Mouse (Mus musculus): Measurements from ENCODE around the gene Rbfox1.

Gene Rbfox1

DNA sequence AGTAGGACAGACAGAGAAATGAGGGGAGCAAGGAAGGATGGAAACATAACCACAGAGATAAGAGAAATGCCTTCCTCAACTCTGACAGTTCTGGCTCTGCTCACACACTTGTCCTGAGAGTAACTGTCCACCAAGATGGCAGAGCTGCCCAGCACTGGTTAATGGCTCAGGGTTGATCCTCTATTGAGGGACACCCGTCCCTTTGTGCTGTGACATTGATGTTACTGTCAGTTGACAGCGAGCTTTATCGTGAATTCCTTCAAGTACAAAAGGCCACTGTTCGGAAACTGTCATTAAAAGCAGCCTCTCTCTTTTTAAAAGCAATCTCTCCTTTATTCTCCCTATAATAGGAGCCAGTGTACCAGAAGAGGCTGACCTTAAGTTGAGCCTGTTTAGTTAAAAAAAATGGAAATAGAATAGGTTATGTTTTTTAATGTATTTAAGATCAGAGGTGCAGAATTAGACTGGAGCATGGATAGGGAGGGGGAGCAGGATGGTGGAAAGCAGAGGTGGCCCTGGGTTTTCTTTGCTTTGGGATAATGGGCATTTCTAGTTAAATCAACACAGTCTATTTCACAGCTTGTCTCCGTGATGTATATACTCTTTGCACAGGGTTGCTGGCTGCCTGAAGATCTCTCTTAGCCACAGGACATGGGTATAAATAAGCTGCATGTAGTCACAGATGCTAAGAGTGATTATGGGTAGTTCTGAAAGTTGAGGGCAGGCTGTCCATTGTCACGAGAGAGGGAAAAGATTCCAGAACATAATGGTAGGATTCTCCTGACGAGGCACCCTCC is 212.3 kb downstream of the Rbfox1 start:
- CTCF ChIA-PET: no interaction called here

DNA sequence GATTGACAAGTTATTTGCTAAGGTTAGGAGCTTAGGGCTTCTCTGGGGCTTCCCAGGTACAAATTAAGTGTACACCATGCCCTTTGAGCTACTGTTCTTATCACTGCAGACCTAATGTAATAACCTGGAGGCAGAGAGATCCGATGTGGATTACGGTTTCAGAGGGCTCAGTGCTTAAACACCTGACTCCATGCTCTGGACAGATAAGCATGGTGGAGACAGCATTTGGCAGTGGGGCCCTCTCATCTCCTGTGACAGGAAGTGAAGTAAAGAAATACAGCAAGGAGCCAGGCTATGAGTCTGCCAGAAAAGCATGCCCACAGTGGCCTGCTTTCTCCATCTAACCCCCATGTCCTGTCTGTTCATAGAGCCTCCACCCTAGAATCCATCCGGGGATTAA is 213.0 kb downstream of the Rbfox1 start:
- CTCF ChIA-PET: no interaction called here

DNA sequence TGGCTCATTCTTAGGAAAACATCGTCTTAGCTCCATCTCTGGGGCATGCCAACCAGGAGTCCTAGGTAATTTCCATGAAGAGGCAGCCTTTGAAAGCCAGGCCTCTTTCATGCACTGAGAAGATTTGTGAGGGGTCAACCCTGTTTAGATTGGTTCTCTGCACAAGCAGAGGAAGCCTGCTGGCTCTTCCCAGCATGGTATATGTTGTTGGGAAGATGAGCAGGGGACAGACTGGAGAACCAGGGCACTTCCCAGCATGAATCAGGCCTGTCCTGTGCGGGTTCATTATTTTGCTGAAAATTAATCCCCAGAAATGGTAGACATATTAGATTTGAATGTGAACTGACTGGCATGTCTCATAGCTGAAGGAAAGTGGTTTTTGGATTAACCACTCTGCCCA is 214.4 kb downstream of the Rbfox1 start:
- CTCF ChIA-PET: no interaction called here

DNA sequence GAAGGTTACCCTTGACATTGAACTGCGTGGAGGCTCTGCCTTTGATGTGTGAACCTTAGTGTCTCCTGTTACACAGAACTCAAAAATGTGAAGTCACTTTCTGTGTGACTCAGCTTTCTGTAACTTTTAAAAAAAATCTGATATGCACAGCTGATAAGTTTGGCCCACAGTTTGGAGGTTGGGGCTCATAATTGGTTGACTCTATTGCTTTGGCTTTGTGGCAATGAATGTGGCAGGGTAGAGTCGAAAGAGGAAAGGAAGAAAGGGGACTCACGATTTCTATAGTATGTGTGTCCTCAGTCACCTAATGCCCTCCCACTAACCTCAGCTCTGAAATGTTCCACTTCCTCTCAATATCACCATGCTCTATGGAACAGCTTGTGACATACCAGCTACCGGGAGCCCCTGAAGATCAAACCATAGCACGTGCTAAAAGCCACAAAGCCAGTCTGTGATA is 215.3 kb downstream of the Rbfox1 start:
- CTCF ChIA-PET: no interaction called here

DNA sequence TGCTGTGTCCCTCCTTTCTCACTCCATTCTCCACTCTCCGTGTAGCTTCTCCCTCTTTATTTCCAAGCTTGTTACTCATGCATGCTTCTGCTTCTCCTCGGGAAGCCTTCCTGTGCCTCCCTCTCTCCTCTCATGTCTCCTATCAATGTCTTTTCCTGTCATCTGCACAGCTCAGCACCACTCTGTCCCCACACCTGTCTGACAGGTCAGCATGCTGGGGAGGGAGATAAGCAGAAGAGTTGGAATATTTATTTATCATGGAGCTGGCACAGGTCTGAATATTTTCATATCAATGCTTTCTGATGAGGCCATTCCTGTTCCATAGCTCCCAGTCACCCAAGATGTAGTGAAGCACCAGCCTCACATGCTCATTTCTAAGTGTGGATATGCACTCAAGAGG is 218.6 kb downstream of the Rbfox1 start:
- CTCF ChIA-PET: no interaction called here

DNA sequence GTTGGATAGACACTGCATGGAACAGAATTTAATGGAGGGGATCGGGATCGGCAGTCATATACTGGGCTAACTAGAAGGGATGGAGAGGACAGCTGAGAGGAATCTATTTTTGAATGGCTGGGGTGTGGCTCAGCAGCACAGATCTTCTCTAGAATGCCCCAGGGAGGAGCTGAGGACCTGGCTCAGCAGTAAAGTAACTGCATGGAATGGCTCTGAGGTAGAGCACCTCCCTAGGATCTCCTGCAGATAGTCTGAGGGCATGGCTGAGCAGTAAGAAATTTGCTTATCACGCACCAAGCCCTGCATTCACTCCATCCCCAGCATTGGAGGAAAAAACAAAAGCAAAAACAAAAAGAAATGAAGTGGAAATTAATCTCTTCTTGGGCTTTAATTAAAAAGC is 225.0 kb downstream of the Rbfox1 start:
- CTCF ChIA-PET: no interaction called here

DNA sequence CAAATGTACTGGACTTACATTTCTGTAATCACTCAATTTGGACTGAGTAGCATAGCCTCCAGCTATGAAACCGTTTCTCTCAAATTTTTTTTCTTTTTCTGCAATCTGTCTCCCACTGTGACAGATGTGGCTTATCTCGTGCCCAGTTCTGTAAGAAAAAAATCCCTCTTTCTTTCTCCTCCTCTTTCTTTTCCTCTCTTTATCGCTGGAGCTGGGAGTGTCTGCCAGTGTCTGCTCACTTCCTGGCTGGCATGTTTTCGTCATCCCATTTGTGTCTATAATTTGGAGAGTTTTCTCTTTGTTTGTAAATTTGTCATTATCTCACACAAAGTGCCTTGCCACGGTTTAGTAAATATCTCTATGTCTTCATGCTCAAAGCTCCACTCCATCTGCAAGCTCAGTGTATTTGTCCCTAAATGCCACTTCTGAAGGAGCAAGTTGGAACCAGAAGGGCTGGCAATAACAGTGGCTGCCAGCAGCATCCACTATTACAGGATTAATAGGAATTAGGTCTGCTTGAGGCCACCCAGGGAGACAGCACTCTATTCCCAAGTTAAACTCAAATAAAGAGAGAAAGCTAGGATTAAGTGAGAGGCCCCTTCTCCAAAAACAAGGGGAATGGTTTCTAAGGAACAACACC is 228.8 kb downstream of the Rbfox1 start:
- CTCF ChIA-PET: no interaction called here

DNA sequence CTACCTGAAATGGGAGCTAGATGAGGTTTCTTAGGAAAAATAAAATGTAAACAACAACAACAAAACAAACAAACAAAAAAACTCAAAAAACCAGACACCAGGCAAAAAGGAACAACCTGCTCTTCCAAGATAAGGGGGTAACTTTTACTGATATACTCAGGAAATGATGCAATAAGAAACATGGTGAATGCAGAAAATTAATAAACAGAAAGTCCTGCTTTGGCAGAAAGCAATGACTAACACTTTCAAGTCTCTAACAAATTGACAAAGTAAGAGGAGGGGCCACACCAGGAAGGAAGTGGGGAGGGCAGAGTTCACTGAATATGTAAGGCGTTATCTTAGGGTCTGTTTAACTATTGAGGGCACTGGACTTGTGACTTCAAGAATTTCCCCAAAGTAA is 234.3 kb downstream of the Rbfox1 start:
- CTCF ChIA-PET: no interaction called here

DNA sequence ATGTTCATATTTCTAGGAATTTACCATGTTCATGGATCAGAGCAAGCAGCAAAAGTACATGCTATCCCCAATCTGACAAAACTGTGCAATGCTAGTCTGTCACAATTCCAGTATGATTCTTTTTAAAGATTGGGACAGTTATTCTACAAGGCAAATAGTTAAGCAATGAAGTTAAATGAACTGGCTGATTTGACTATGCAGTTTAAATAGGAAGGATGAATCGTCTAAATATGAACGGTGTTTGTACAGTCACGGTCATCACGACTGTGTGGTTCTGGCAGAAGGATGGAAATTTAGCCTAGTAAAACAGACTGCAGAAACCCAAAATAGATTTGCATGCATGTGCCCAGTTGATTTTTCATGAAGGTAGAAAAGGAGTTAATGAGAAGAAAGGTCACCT is 236.1 kb downstream of the Rbfox1 start:
- CTCF ChIA-PET: no interaction called here

DNA sequence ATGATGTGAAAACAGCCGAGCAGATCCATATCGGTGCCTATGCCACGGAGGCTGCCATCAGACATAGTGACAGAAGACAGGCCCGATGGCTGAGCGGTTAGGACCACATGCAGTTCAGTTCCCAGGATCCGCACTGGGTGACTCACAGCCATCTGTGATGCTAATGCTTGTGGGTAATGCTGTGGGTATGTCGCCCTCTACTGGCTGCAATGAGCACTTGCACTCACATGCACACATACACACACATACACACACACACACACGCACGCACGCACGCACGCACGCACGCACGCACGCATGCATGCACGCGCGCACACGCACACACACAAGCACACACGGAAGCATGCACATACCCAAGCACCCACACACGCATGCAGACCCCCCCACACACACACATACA is 237.7 kb downstream of the Rbfox1 start:
- CTCF ChIA-PET: no interaction called here

DNA sequence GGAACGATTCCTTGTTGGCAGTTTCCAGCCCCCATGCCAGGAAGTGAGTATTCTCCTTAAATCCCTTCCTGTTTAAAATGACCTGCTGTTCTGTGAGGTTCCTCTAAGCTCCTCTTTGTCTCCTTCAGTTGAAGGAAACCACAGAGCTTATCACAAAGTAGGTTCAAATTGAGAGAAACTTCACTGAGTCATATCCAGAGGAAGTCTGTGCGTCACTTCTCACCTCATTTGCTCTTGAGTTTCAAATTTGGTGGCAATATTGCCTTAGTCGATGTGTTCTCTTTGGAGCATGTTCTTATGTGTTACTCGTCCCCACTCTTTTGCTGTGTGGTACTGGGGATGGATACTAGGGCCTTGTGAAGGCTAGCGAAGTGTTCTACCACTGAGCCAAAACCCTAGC is 243.2 kb downstream of the Rbfox1 start:
- CTCF ChIA-PET: no interaction called here

DNA sequence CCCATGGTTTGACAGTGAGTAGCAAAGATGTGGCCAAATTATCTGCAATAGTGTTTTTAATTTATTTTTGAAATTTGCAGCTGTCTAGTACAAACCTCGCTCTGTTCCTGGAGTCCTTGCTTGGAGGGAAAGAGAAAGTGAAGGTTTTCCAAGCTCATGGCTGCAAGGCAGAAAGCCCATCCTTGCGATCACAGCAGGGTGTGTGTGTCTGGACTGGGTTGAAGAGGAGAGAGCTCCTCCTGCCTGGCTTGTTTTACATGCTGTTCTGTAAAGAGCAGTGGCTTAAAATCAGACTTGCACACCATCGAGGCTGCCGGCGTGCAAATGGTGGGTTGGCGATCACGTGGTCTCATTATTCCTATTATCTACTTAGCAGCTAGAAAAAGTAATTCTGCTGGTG is 249.9 kb downstream of the Rbfox1 start:
- CTCF ChIA-PET: no interaction called here

DNA sequence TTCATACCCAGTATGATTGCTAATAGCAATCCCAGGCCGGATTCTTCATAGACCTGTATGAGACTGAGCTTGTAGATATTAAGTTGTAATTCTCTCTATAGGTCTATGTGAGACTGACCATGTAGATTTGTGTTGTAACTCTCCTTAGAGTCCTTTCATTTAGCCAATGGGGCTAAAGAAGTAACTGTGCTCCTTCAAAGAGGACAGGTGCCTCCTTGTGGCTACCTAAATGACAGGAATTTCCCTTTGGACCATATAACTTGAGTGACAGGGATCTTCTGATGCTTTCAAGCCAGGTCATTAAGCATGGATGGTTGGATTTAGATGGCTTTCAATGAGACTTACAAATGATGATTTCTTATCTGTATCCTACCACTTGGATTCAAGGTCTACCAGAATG is 254.3 kb downstream of the Rbfox1 start:
- CTCF ChIA-PET: no interaction called here

DNA sequence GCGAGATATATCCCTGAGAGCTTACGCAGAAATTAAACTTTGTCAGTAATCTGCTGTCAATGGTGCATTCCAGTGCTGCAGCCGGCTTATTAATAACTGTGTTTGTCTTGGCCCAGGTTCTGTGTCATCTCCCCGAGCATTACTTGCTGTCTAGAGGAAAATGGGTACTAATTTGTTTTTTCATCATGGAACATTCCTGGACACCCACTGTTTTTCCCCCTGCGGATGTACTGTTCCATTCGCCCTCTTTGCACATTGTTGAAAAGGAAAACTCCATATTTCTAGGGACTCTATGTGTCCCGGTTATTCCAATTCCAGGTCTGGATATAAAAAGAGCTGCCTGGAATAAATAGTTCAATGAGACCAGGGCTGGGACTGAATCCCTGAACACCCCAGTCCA is 262.8 kb downstream of the Rbfox1 start:
- CTCF ChIA-PET: no interaction called here

DNA sequence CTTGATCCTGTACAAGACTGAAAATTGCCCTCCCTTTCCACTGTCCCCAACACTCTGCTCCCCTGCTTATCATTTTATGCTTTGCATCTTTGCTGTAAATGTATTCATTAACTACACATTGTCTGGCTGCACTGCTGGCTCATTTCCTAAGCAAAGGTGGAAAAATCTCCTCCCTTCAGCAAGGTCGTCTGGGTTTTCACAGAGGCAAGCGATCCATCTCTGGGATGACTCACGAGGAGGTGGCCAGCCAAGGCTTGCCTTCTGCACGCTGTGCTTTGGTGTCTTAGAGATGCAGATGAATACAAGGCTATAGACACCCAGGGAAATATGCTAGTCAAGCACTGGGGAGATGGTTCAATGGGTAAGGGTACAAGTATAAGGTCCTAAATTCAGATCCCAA is 264.2 kb downstream of the Rbfox1 start:
- CTCF ChIA-PET: interaction anchor here (0.8 kb wide), 1 partner anchor 23 kb away, joined by 3 read pairs; no protein-coding TSS in a partner anchor

DNA sequence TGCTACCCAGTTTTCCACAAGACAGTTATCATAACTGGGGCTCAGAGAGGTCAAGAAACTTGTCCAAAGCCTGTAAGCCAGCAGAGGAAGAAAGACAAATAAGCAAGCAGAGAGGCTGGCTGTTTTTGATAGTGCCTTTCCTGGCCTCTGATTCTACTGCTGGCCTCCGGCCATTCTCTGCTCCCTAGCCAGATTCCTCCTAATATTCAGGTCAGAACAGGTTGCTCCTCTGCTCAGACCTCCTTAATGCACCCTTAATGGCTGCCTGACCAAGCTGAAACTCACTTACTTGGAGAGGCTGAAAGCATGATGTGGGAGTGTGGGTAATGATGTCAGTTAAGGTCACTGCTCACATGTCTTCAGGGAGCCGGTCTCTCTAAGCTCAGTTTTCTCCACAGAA is 270.4 kb downstream of the Rbfox1 start:
- CTCF ChIA-PET: no interaction called here

DNA sequence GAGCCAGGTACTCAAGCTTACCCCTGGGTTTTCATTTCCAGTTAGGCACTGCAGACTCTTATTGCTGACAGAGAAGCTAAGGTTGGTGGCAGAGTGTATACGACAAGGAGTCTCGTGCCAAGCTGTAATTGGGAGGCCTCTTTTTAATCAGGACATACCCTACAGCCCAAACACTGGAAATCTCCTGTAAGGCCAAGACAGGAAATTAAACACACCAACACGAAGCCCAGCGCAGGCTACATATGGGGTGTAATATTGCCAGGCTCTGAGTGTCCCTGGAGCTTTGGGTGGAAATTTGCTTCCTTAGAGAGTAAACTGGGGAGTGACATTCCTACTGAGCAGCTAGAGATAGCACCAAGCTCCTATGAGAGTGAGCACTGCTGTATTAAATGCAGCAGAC is 279.3 kb downstream of the Rbfox1 start:
- CTCF ChIA-PET: no interaction called here

DNA sequence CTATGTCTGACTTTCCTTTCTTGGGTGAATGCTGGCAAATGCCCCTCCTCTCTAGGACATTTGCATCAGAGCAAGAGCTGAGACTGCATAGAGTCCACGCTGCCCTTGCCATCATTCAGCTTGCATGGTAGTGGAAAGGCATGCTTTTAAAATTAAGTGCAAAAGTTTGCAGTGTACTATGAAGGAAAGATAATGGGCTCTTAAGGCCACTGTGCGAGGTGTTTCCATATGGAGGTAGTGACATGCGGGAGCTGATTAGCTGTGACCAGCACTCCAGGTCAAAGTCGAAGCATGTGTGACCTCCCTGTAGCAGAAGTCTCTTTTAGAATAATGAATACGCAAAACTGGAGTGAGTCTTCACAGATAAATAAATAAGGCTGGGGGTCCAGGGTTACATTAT is 284.2 kb downstream of the Rbfox1 start:
- CTCF ChIA-PET: no interaction called here

DNA sequence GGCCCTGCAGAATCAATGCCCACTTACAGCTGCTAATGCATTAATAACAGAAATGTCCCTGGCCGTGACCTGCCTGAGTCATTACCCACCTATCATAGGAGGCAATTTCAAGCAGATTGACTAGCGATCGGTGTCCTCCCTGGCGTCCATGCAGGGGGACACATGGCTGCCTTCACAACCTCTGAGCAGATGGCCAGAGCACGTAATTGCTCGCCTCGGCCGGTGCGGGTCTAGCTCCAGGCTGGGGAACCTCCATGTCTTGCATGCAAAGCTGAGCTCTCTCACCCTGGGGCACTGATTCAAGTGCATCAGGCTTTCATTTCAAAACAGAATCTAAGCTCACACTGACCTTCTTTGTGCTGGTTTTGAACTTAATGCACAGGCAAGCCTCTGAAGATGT is 295.7 kb downstream of the Rbfox1 start:
- CTCF ChIA-PET: no interaction called here

DNA sequence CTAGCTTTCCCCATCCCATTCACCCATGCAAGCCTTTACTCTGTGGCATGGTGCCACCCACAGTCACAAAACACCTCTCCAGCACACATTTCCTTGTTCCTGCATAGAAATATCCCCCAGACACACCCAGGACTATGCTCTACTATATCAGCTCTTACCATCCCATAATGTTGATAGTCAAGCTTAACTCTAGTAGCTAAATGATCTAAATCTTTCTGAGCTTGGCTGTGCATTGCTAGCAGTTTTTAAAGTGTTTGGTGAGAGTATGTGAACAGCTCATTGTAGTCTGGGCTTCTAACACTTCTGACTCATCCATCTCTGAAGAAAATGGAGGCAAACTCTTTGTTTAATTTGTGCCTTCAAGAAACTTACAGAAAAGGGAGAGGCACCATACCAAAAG is 297.2 kb downstream of the Rbfox1 start:
- CTCF ChIA-PET: no interaction called here

DNA sequence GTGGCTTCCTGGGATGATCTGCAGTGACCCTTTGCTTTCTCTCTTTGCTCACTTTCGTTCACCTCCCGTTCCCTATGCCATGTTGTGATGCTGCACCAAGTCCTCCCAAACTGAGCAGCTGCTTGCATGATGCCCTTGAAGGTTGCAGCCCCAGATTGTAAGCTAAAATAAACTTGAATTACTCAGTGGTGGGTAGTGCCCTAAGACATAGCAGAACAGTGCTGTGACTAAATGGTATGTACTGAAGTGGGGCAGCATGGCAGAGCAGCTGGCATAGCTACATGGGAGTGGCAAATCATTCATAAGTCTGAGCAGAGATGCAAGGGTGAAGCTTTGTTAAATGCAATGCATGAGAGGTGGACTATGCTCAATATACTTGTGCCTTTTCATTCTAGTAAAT is 307.2 kb downstream of the Rbfox1 start:
- CTCF ChIA-PET: no interaction called here

DNA sequence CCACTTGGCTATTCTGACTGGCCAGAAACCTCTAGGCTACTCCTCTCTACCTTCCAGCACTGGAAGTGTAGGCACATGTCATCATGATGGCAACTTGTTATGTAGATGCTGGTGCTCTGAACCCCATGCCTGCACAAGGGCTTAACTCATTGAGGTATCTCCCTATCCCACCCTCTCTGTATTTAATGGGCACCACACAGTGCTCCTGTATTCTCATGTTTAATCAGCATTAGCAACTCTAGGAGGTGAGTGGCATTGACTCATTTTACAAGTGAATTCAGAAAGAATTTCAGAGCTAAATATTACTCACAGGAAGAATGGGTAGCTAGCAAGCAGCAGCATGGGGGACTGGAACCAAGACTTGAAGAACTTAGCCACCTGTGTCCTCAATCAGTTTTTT is 321.3 kb downstream of the Rbfox1 start:
- CTCF ChIA-PET: no interaction called here

DNA sequence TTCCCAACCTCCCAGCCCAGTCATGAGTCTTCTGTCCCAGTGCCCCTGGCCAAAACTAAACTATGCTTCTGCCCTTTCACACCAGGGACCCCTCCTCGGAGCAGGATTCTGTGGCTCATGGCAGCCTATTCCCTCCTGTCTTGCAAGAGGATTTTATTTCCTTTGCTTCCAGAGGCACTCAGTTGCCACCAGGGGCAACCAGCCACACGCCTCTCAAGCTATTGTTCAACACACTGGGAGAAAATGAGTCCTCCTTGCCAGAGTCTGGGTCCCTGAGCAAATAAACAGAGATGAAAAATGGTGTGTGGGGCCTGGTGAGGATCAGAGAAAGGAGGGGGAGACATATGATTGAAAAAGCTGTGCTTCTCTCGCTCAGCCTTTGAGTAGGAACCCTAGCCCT is 327.8 kb downstream of the Rbfox1 start:
- CTCF ChIA-PET: no interaction called here

DNA sequence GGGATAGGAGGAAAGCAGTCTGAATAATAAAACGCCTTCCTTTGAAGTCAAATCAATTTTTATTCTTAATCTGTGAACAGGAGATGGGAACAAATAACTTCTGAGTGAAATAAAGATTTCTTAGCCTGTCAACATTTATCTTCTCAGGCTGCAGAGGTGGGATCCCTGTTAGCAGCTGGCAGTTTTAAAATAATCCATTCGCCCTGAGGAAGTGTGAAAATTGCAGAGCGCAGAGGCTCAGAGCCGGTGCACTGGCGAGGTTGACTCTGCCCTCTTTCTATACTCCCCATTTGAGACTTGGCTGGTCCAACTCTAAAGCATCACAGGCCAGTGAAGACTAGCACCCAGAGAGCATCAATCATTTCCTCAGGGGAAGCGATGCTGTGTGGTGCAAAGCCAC is 342.3 kb downstream of the Rbfox1 start:
- CTCF ChIA-PET: no interaction called here
